Mouse (Mus musculus) liver, adult 2 months (tissue): ENCODE measurements at regions not wholly inside any gene's neighbourhood (a gene's known extent, or its start where the extent isn't known, plus 50 kb on each side); places are given as distances from the start of the nearest gene placed in this dataset.
A peak's percentile ranks its signal among the peaks of the same experiment; 100 is the strongest.

ENCODE experiments used
- DNase-seq: peaks from one replicate; pipeline ENCODE4 v3.0.0-alpha.2; 2011; ENCODE audit warnings: low read depth, low spot score; ENCODE audit errors: extremely low read depth
- H3K27ac ChIP-seq: fragments of 200-500 bp; replicated peaks from 2 replicates; pipeline ENCODE4 v1.5.1; 2012; ENCODE audit warnings: low read depth, mild to moderate bottlenecking, control low read depth, inconsistent platforms, low read length; ENCODE audit not compliant: insufficient read depth
- H3K27me3 ChIP-seq: fragments of 200-500 bp; 2 replicates; pipeline ENCODE4 v1.6.1; 2012; ENCODE audit warnings: mild to moderate bottlenecking, moderate library complexity, low read length, inconsistent platforms; ENCODE audit not compliant: control insufficient read depth, insufficient read depth
- H3K36me3 ChIP-seq: fragments of 200-500 bp; 2 replicates; pipeline ENCODE4 v1.6.1; 2012; ENCODE audit warnings: low read length, inconsistent platforms; ENCODE audit not compliant: control insufficient read depth, insufficient read depth
- H3K4me1 ChIP-seq: fragments of 200-500 bp; 2 replicates; pipeline ENCODE4 v1.6.1; 2011; ENCODE audit warnings: low read length; ENCODE audit not compliant: control insufficient read depth, insufficient read depth
- H3K4me3 ChIP-seq: fragments of 200-500 bp; 2 replicates; pipeline ENCODE4 v1.5.1; 2011; ENCODE audit warnings: low read depth, mild to moderate bottlenecking, control low read depth, low read length, moderate library complexity; ENCODE audit not compliant: insufficient read depth
- H3K79me2 ChIP-seq: fragments of 200-500 bp; 2 replicates; pipeline ENCODE4 v1.6.1; 2012; ENCODE audit warnings: inconsistent platforms, mild to moderate bottlenecking, low read length, moderate library complexity; ENCODE audit not compliant: control insufficient read depth, insufficient read depth
- H3K9ac ChIP-seq: fragments of 200-500 bp; 2 replicates; pipeline ENCODE4 v1.6.1; 2012; ENCODE audit warnings: low read depth, mild to moderate bottlenecking, control low read depth, inconsistent platforms, low read length
- CTCF ChIP-seq: fragments of 200-500 bp; IDR thresholded peaks from 2 replicates; pipeline ENCODE4 v1.5.1; 2011; ENCODE audit warnings: low read depth, low read length, control low read depth
- POLR2A ChIP-seq: fragments of 200-500 bp; IDR thresholded peaks from 2 replicates; pipeline ENCODE4 v1.6.1; 2011; ENCODE audit warnings: low read length, control low read depth; ENCODE audit not compliant: insufficient read depth; ENCODE audit errors: extremely low read depth
- WGBS: fragments of 180-500 bp; shearing (Covaris S2); methylation state at CpG from one replicate; pipeline ENCODE4 v1.1.7; 2018; 5-methylcytosine and 5-hydroxymethylcytosine counted together

DNA sequence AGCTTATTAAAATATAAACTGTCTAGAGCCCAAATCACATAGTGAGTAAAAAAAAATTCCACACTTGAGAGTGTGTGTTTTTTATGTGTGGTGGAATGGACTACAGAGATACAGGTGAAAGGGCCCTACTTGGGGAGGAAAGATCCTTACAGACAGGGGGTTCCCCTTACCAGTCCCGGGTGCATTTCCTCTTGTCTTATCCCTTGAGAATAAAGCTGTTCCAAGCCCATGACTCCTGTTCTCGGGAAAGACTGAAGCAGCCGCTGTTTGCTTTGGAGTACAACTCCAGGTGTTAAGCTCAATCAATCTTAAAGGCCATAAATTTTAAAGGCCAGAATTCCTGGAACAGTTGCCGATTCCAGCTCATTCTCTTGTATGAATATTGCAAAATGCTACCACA lies 108.4 kb downstream of the Magee1 start:
- H3K4me1 ChIP-seq, result no peaks in the 10 kb centered on the region
- no peak overlapping the region for H3K4me3 ChIP-seq
- no peak overlapping the region for H3K9ac ChIP-seq
- no peak for DNase-seq
- no peaks in the 10 kb centered on the region for H3K36me3 ChIP-seq
- WGBS, result 78% methylated on average over 4 of the region's 4 CpGs
- no peaks in the 10 kb centered on the region for H3K79me2 ChIP-seq
- H3K27ac ChIP-seq, result no peak overlapping the region
- no peaks in the 10 kb centered on the region for H3K27me3 ChIP-seq
- TF ChIP-seq CTCF (no peak), POLR2A (no peak)

DNA sequence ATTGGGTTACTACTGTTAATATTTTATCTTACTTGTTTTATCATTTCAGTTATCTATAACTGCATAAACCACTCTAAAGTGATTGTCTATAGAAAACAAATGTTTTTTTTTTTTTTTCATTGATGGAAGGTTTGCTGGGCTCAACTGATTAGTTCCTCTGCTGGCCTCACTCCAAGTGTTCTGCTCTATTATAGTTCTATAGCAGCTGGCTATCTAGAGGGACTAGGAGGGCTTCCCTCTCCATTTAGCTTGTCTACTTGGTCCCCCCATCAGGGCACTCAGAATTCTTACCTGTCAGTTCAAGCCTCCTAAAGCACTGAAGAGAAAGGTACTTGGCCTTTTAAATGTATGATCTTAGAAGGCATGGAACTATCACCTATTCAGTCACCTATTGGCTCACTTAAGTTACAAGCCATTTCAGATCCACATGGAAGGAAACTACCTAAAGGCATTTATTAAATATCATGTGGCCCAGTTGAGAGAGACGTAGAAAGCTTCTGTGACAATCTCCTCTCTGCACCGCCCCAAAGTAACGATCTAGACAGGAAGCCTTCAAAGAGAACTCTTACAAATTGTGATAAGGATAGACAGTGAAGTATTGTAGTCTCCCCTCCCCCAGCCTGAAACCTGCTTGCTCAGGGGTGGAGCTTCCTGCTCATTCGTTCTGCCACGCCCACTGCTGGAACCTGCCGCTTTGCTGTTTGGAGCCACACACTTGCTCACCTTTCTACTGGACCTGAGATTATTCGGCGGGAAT lies 117.0 kb downstream of the Magee1 start:
- no peak for TF ChIP-seq POLR2A
- no peak for TF ChIP-seq CTCF
- 11% methylated on average over 8 of the region's 8 CpGs for WGBS
- no peaks in the 10 kb centered on the region for H3K36me3 ChIP-seq
- no peak overlapping the region for H3K9ac ChIP-seq
- peak; percentile 0 for DNase-seq
- H3K79me2 ChIP-seq, result no peaks in the 10 kb centered on the region
- no peaks in the 10 kb centered on the region for H3K4me1 ChIP-seq
- no peaks in the 10 kb centered on the region for H3K27me3 ChIP-seq
- no peak overlapping the region for H3K27ac ChIP-seq
- no peak overlapping the region for H3K4me3 ChIP-seq
